Mouse (Mus musculus) stomach, embryonic 16.5 days (tissue): ENCODE results near the gene Cox8b. TPM values are rescaled to one million over a fixed set of nuclear protein-coding genes. Genes with fewer than 3 reads are reported as not detected.
"Not testable (repeated sequence)": the region's sequence is repeated elsewhere in the genome, so short reads cannot be mapped to it uniquely, and the experiment has no call there.

Source experiments
- ATAC-seq: fragments of 200-750 bp; cut with Nextera tagmentation; 2 replicates; pipeline ENCODE4 v1.8.0; 2017; ENCODE audit warnings: moderate number of reproducible peaks, moderate TSS enrichment; ENCODE audit not compliant: insufficient read depth, low FRiP score
- H3K27ac ChIP-seq: fragments of 300-500 bp; sonication (generic); 2 replicates; pipeline ENCODE4 v1.5.1; 2014; ENCODE audit warnings: low read length
- H3K27me3 ChIP-seq: fragments of 300-500 bp; sonication (generic); 2 replicates; pipeline ENCODE4 v1.6.1; 2014; ENCODE audit warnings: low read length, control low read depth, mixed read lengths; ENCODE audit not compliant: control insufficient read depth, insufficient read depth
- H3K36me3 ChIP-seq: fragments of 300-500 bp; sonication (generic); 2 replicates; pipeline ENCODE4 v1.6.1; 2014; ENCODE audit warnings: low read length; ENCODE audit not compliant: control insufficient read depth, insufficient read depth
- H3K4me1 ChIP-seq: fragments of 300-500 bp; sonication (generic); 2 replicates; pipeline ENCODE4 v1.6.1; 2014; ENCODE audit warnings: low read length, control low read depth, mixed read lengths; ENCODE audit not compliant: control insufficient read depth, insufficient read depth
- H3K4me2 ChIP-seq: fragments of 300-500 bp; sonication (generic); 2 replicates; pipeline ENCODE4 v1.6.1; 2014; ENCODE audit warnings: low read depth, low read length, mixed read lengths
- H3K4me3 ChIP-seq: fragments of 300-500 bp; sonication (generic); replicated peaks from 2 replicates; pipeline ENCODE4 v1.5.1; 2014; ENCODE audit warnings: mild to moderate bottlenecking, low read length
- H3K9ac ChIP-seq: fragments of 300-500 bp; sonication (generic); 2 replicates; pipeline ENCODE4 v1.6.1; 2014; ENCODE audit warnings: low read length
- H3K9me3 ChIP-seq: fragments of 300-500 bp; sonication (generic); replicated peaks from 2 replicates; pipeline ENCODE4 v1.6.1; 2016; ENCODE audit warnings: low read length, control low read depth; ENCODE audit not compliant: control insufficient read depth
- WGBS: fragments of 180-500 bp; shearing (Covaris S2); extraction: QIAGEN DNeasy Blood & Tissue Kit; methylation state at CpG from one replicate; pipeline ENCODE4 v1.1.7; 2014; 5-methylcytosine and 5-hydroxymethylcytosine counted together
- polyA plus RNA-seq: library from polyadenylated mRNA; unstranded; fragments of >200 nt; fragmentation: Nextera tagmentation; extraction: Ambion mirVana; gene quantifications from 2 replicates; pipeline ENCODE4 v1.2.1, GENCODE M21; 2015

Gene Cox8b
- polyA plus RNA-seq, 1 experiment from 2014 or later: 19.4 TPM

GRCm38 (mm10) chr7:140890636-140891035 is 9.6 kb downstream of the Cox8b start:
- not testable (repeated sequence) for H3K4me2 ChIP-seq, H3K4me3 ChIP-seq, H3K27ac ChIP-seq, H3K27me3 ChIP-seq, ATAC-seq, H3K9ac ChIP-seq, H3K4me1 ChIP-seq, H3K9me3 ChIP-seq
- H3K36me3 ChIP-seq: peaks cover 32% of the 10 kb centered on the region
- 96% methylated on average over 16 of the region's 16 CpGs for WGBS

- Histone ChIP-seq H3K4me2 (peak overlapping the region; percentile 63), H3K4me1 (peaks cover 9% of the 10 kb centered on the region; the same call in 1 of the 2 replicates), H3K9ac (peak overlapping the region; percentile 92), H3K36me3 (peaks cover 14% of the 10 kb centered on the region; the same call in 1 of the 2 replicates), H3K4me3 (peak overlapping the region; percentile 86), H3K9me3 (no peaks in the 10 kb centered on the region), H3K27ac (0 out of 2 replicates have a peak overlapping the region, but pooled peaks have one; percentile 62), H3K27me3 (no peaks in the 10 kb centered on the region)
- peak; percentile 4; the same call in 1 of the 2 replicates for ATAC-seq
- 0% methylated on average over 12 of the region's 12 CpGs for WGBS
These were observed 17.8 kb downstream of the Cox8b start for GRCm38 (mm10) chr7:140882469-140882803.

- peak within 1 kb of the TSS; percentile 86 for H3K4me3 ChIP-seq
- ATAC-seq: peak; percentile 97
- peaks cover 9% of the 10 kb centered on the region; the same call in 1 of the 2 replicates for H3K36me3 ChIP-seq
- peaks cover 9% of the 10 kb centered on the region; the same call in 1 of the 2 replicates for H3K4me1 ChIP-seq
- peak within 1 kb of the TSS; percentile 80 for H3K4me2 ChIP-seq
- peak within 1 kb of the TSS; percentile 96 for H3K27ac ChIP-seq
- WGBS: under 1% methylated on average over 59 of the region's 59 CpGs
- H3K9ac ChIP-seq: peak within 1 kb of the TSS; percentile 92
- H3K9me3 ChIP-seq: no peaks in the 10 kb centered on the region
- no peaks in the 10 kb centered on the region for H3K27me3 ChIP-seq
These were observed 18.4 kb downstream of the Cox8b start, which contains the start of the genes Psmd13 and Sirt3 for GRCm38 (mm10) chr7:140881696-140882468. Gene Psmd13 (plus strand): TSS chr7:140881968. Gene Sirt3 (minus strand): TSS chr7:140882309.

GRCm38 (mm10) chr7:140880865-140881515 is 19.3 kb downstream of the Cox8b start:
- WGBS: 11% methylated on average over 8 of the region's 8 CpGs
- peak overlapping the region; percentile 86 for H3K9ac ChIP-seq
- no peak for ATAC-seq
- no peaks in the 10 kb centered on the region for H3K9me3 ChIP-seq
- peaks cover 9% of the 10 kb centered on the region; the same call in 1 of the 2 replicates for H3K4me1 ChIP-seq
- peak overlapping the region; percentile 86 for H3K4me3 ChIP-seq
- peak overlapping the region; percentile 80 for H3K4me2 ChIP-seq
- no peak overlapping the region for H3K27ac ChIP-seq
- 0 out of 2 replicates have a peak, but pooled peaks cover 1% of the 10 kb centered on the region for H3K36me3 ChIP-seq
- no peaks in the 10 kb centered on the region for H3K27me3 ChIP-seq

- Histone ChIP-seq H3K4me2 (no peak overlapping the region; the same call in 1 of the 2 replicates), H3K4me1 (peaks cover 9% of the 10 kb centered on the region; the same call in 1 of the 2 replicates), H3K27ac (no peak overlapping the region), H3K27me3 (no peaks in the 10 kb centered on the region), H3K9me3 (no peaks in the 10 kb centered on the region), H3K4me3 (no peak overlapping the region), H3K9ac (no peak overlapping the region), H3K36me3 (no peaks in the 10 kb centered on the region; the same call in 1 of the 2 replicates)
- 71% methylated on average over 3 of the region's 3 CpGs for WGBS
- no peak for ATAC-seq
These were observed 19.8 kb downstream of the Cox8b start for GRCm38 (mm10) chr7:140880419-140880818.

- Histone ChIP-seq H3K9me3 (no peaks in the 10 kb centered on the region), H3K27me3 (no peaks in the 10 kb centered on the region), H3K4me1 (peaks cover 9% of the 10 kb centered on the region; the same call in 1 of the 2 replicates), H3K4me2 (no peak overlapping the region), H3K27ac (no peak overlapping the region), H3K9ac (no peak overlapping the region), H3K36me3 (no peaks in the 10 kb centered on the region; the same call in 1 of the 2 replicates), H3K4me3 (no peak overlapping the region)
- no peak for ATAC-seq
- 85% methylated on average over 7 of the region's 7 CpGs for whole genome bisulfite sequencing
These were observed 20.9 kb downstream of the Cox8b start for GRCm38 (mm10) chr7:140879355-140879754.

GRCm38 (mm10) chr7:140877364-140877763 is 22.9 kb downstream of the Cox8b start:
- H3K4me3 ChIP-seq: no peak overlapping the region
- ATAC-seq: no peak
- 75% methylated on average over 6 of the region's 6 CpGs for WGBS
- no peaks in the 10 kb centered on the region for H3K27me3 ChIP-seq
- no peak overlapping the region for H3K27ac ChIP-seq
- no peaks in the 10 kb centered on the region for H3K9me3 ChIP-seq
- H3K4me1 ChIP-seq: 0 out of 2 replicates have a peak, but pooled peaks cover 5% of the 10 kb centered on the region
- no peaks in the 10 kb centered on the region; the same call in 1 of the 2 replicates for H3K36me3 ChIP-seq
- H3K9ac ChIP-seq: no peak overlapping the region
- no peak overlapping the region for H3K4me2 ChIP-seq

- Histone ChIP-seq H3K9me3 (no peaks in the 10 kb centered on the region), H3K4me2 (no peak overlapping the region), H3K27ac (no peak overlapping the region), H3K4me1 (no peaks in the 10 kb centered on the region), H3K36me3 (no peaks in the 10 kb centered on the region; the same call in 1 of the 2 replicates), H3K27me3 (no peaks in the 10 kb centered on the region), H3K9ac (no peak overlapping the region), H3K4me3 (no peak overlapping the region)
- WGBS: 80% methylated on average over 4 of the region's 4 CpGs
- ATAC-seq: no peak
These were observed 26.0 kb downstream of the Cox8b start for GRCm38 (mm10) chr7:140874224-140874623.

GRCm38 (mm10) chr7:140864761-140865160 is 35.5 kb downstream of the Cox8b start:
- H3K27ac ChIP-seq: no peak overlapping the region
- no peaks in the 10 kb centered on the region for H3K4me1 ChIP-seq
- ATAC-seq: no peak
- no peaks in the 10 kb centered on the region for H3K27me3 ChIP-seq
- H3K9ac ChIP-seq: no peak overlapping the region
- H3K9me3 ChIP-seq: no peaks in the 10 kb centered on the region
- H3K4me2 ChIP-seq: no peak overlapping the region
- peaks cover 28% of the 10 kb centered on the region for H3K36me3 ChIP-seq
- H3K4me3 ChIP-seq: no peak overlapping the region
- 89% methylated on average over 12 of the region's 12 CpGs for WGBS
